Mouse (Mus musculus) brain, embryonic 14.5 days (tissue): ENCODE data around the gene Pygo2. TPM values are rescaled to one million over a fixed set of nuclear protein-coding genes. Genes with fewer than 3 reads are reported as not detected.
A peak's percentile ranks its signal among the peaks of the same experiment; 100 is the strongest.
"Not testable (repeated sequence)": the region's sequence is repeated elsewhere in the genome, so short reads cannot be mapped to it uniquely, and the experiment has no call there.

Experiments used
- DNase-seq: peaks from one replicate; pipeline ENCODE4 v3.0.0-alpha.2; 2011; ENCODE audit warnings: low read depth
- CTCF ChIP-seq: fragments of 200-500 bp; IDR thresholded peaks from 2 replicates; pipeline ENCODE4 v1.5.1; 2012; ENCODE audit warnings: inconsistent platforms, mild to moderate bottlenecking, moderate library complexity, borderline replicate concordance; ENCODE audit not compliant: insufficient read depth, insufficient read length; ENCODE audit errors: extremely low read depth
- POLR2A ChIP-seq: fragments of 200-500 bp; IDR thresholded peaks from 2 replicates; pipeline ENCODE4 v1.6.1; 2012; ENCODE audit warnings: mild to moderate bottlenecking, inconsistent platforms, borderline replicate concordance; ENCODE audit not compliant: poor library complexity, insufficient read depth, insufficient read length, severe bottlenecking; ENCODE audit errors: extremely low read depth
- polyA plus RNA-seq: library from polyadenylated mRNA; depleted of rRNA; stranded (reverse); fragments of >200 nt; gene quantifications from 2 replicates; pipeline ENCODE4 v1.2.3, GENCODE M21; 2012

The Pygo2 gene
- polyA plus RNA-seq, 1 experiment: 71.6 TPM

DNA sequence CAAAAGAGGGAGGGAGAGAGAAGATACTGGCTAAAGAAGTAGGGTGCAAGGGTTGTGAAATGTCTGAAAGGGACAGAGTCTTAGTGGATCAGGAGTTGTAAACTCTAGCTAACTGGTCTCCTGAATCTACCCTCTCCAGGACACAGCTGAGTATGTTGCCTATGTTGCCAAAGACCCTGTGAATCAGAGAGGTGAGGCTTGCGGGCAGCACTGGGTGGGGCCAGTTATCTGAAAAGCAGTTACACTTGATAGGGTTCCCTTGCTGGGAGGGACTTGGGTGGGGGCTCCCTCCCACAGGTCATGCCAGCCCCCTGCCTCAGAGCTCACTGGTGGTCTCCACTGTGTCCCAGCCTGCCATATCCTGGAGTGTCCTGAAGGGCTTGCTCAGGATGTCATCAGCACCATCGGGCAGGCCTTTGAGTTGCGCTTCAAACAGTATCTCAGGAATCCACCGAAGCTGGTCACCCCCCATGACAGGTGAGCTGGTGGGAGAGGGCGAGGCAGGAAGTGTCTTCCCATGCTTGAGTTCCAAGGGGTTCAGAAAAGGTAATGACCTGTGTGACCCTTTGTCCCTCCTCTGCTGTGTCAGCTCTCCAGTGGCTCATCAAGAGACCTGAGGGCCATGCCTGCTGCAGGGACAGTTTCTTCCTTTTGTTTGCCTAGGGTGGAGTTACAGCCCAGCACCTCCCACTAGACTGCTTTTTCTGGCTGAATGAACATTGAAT lies 5.4 kb upstream of the Pygo2 start:
- no peak for DNase-seq
- no peak for TF ChIP-seq POLR2A
- TF ChIP-seq CTCF: no peak

DNA sequence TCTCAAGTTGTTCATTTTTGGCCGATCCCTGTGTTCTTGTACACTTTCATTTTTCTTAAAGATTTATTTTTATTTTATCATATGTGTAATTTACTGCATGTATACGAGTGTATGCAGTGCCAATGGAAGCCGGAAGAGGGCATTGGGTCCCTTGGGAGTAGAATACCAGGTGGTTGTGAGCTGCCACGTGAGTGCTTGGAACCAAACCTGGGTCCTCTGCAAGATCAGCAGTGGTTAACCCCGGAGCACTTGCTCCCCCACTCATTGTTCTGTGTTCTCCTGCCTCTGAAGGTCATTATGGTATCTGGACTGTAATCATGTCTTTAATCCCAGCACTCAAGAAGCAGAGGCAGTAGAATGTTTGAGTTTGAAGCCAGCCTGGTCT lies 4.9 kb upstream of the Pygo2 start:
- TF ChIP-seq POLR2A (no peak), CTCF (no peak)
- DNase-seq: no peak

GRCm38 (mm10) chr3:89425876-89426275 lies 4.1 kb upstream of the Pygo2 start:
- no peak for DNase-seq
- TF ChIP-seq POLR2A: no peak
- TF ChIP-seq CTCF: no peak

DNA sequence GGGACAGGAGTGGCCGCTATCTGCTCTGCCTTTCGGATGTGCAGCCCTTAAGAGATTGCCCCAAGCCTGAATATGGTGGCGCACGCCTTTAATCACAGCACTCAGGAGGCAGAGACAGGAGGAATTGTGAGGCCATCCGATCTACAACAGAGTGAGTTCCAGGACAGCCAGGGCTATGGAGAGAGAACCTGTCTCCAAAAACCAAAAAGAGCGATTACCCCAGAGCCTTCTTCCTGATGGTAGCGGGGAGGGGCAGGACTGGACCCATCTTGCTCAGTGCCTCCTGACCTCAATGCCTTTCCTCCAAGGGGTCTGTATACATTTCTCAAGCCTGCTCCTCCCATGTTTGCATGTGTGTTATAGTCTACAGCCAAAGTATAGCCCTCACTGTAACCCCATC lies 993 bp upstream of the Pygo2 start:
- not testable (repeated sequence) for DNase-seq

GRCm38 (mm10) chr3:89432606-89433005 lies 2.6 kb downstream of the Pygo2 start:
- TF ChIP-seq CTCF (no peak), POLR2A (no peak)
- DNase-seq: no peak

DNA sequence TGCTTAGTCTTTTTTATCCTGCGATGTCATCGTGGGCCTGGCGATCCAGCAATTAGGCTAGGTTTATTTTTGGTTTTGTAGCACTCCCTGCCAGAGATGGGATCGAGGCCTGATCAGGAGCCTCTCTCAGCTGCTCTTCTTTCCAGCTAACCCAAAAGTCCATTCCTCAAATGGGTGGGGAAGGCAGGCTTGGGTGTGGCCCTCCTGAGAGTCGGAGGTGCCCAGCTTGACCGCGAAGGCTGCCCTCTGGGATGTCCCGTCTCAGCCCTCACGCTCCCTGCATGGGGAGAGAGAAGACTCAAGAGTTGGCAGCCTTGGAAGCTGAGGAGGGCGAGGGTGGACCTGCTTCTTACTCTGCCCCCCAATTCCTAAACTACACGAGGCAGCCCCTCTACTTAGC lies 4.5 kb downstream of the Pygo2 start:
- TF ChIP-seq CTCF: no peak
- no peak for TF ChIP-seq POLR2A
- no peak for DNase-seq

DNA sequence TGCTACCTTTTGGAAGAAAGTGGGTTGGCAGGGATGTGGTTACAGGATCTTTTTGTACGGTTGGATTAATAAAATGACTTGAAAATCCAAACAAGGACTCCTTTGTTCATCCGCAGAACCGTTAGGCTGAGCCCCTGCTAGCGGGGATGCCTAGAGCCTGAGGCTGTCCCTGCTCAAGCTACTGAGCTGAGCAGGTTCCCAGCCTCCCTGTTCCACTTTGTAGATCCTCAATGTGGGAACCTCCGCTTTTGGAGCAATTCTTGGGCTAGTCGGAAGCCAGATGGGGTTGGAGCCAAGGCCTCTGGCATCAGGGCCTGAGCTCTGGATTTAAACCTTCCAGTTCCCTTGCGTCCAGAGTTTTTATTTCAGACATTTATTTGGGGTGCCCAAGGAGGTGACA lies 5.0 kb downstream of the Pygo2 start:
- TF ChIP-seq POLR2A: no peak
- no peak for TF ChIP-seq CTCF
- peak; percentile 59 for DNase-seq

GRCm38 (mm10) chr3:89436176-89437113 lies 6.4 kb downstream of the Pygo2 start, which contains the start of gene Pbxip1:
Gene Pbxip1, plus strand, starts transcription at chr3:89436706.
- peak; percentile 84 for DNase-seq
- TF ChIP-seq CTCF (no peak), POLR2A (no peak)

GRCm38 (mm10) chr3:89437269-89437668 lies 7.3 kb downstream of the Pygo2 start:
- TF ChIP-seq POLR2A: no peak
- peak; percentile 65 for DNase-seq

GRCm38 (mm10) chr3:89440691-89441090 lies 10.7 kb downstream of the Pygo2 start:
- DNase-seq: no peak
- TF ChIP-seq POLR2A: no peak
- TF ChIP-seq CTCF: no peak

DNA sequence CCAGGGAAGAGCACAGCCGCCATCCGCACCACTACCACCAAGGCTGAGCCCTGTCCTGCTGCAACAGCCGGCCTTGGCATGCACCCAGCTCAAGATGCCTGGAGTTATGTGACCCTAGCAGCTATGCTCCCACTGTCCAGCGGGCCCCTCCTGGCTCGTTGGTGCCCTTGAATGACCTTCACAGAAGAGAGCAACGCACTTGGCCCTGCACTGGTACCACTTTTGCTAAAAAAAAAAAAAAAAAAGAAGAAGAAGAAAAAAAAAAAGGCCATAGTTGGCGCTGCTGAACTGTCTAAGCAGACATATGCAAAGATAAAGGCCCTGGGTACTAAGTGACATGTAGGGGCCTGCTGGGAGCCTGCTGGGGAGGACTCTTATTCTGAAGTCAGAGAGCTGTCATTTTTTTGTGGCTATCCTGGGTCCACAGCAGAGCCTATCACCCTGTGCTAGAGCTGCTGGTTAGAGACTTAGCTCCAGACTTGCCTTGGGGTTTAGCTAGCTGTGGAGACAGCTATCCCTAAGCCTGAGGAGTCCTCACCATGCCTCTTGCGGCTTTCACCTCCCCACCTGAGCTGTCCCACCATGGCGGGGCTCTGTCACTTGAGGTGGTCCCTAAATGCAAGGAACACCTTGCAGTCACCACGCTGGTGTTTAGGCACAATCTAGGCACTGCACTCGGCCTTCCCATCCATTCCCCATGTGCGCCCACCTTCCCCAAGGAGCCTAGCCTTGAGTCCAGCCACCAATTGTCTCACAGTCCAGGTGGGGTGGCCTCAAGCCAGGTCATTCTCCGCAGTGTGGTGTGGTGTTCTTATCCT lies 18.9 kb downstream of the Pygo2 start:
- TF ChIP-seq POLR2A: no peak
- no peak for TF ChIP-seq CTCF
- no peak for DNase-seq

DNA sequence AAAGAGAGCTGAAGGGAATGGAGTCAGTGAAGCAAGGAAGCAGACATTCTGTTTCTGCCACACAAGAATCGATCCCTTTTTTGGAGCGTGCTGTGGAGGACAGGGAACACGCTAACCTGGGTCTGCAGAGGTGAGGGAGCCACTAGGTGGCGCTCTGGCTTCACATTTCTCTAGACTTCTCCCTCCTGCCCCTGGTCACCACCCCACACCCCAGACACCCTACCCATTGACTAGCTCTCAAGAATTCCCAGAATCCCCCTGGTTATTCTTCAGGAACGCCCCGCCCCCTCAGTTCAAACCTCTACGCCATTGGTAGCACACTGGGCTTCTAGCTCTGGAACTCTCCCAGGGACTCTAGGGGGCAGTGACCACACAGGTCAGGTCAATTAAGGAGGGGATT lies 19.5 kb downstream of the Pygo2 start:
- peak; percentile 80 for TF ChIP-seq CTCF
- no peak for TF ChIP-seq POLR2A

GRCm38 (mm10) chr3:89451916-89452315 lies 21.9 kb downstream of the Pygo2 start:
- TF ChIP-seq POLR2A (no peak), CTCF (no peak)
- peak; percentile 42 for DNase-seq

More for the DNA sequence above, 19.5 kb downstream of the Pygo2 start:
- DNase-seq: peak; percentile 77
